Mouse (Mus musculus) kidney, embryonic 15.5 days (tissue): ENCODE results near the gene Oaz1. TPM values are rescaled to one million over a fixed set of nuclear protein-coding genes. Genes with fewer than 3 reads are reported as not detected.

Experiments used
- ATAC-seq: fragments of 200-750 bp; cut with Nextera tagmentation; replicated peaks from 2 replicates; pipeline ENCODE4 v1.8.0; 2017; ENCODE audit warnings: moderate TSS enrichment; ENCODE audit not compliant: low FRiP score
- H3K27ac ChIP-seq: fragments of 300-500 bp; sonication (generic); 2 replicates; pipeline ENCODE4 v1.5.1; 2015; ENCODE audit warnings: mild to moderate bottlenecking, inconsistent platforms
- H3K27me3 ChIP-seq: fragments of 300-500 bp; sonication (generic); 2 replicates; pipeline ENCODE4 v1.6.1; 2015; ENCODE audit warnings: inconsistent platforms
- H3K36me3 ChIP-seq: fragments of 300-500 bp; sonication (generic); 2 replicates; pipeline ENCODE4 v1.6.1; 2015; ENCODE audit warnings: inconsistent platforms
- H3K4me1 ChIP-seq: fragments of 300-500 bp; sonication (generic); 2 replicates; pipeline ENCODE4 v1.6.1; 2015; ENCODE audit warnings: inconsistent platforms
- H3K4me2 ChIP-seq: fragments of 300-500 bp; sonication (generic); 2 replicates; pipeline ENCODE4 v1.6.1; 2015; ENCODE audit warnings: moderate library complexity, mild to moderate bottlenecking, inconsistent platforms
- H3K4me3 ChIP-seq: fragments of 300-500 bp; sonication (generic); replicated peaks from 2 replicates; pipeline ENCODE4 v1.5.1; 2015; ENCODE audit warnings: mild to moderate bottlenecking, inconsistent platforms
- H3K9ac ChIP-seq: fragments of 300-500 bp; sonication (generic); 2 replicates; pipeline ENCODE4 v1.6.1; 2015; ENCODE audit warnings: mild to moderate bottlenecking, inconsistent platforms
- H3K9me3 ChIP-seq: fragments of 300-500 bp; sonication (generic); replicated peaks from 2 replicates; pipeline ENCODE4 v1.6.1; 2016; ENCODE audit warnings: inconsistent platforms
- WGBS: fragments of 180-500 bp; shearing (Covaris S2); methylation state at CpG from one replicate; pipeline ENCODE4 v1.1.7; 2015; ENCODE audit warnings: mixed read lengths; 5-methylcytosine and 5-hydroxymethylcytosine counted together
- polyA plus RNA-seq: library from polyadenylated mRNA; unstranded; fragments of >200 nt; fragmentation: Nextera tagmentation; extraction: Ambion mirVana; gene quantifications from 2 replicates; pipeline ENCODE4 v1.2.1, GENCODE M21; 2015

The Oaz1 gene
- polyA plus RNA-seq, 1 experiment from 2014 or later, result 1,739 TPM

DNA sequence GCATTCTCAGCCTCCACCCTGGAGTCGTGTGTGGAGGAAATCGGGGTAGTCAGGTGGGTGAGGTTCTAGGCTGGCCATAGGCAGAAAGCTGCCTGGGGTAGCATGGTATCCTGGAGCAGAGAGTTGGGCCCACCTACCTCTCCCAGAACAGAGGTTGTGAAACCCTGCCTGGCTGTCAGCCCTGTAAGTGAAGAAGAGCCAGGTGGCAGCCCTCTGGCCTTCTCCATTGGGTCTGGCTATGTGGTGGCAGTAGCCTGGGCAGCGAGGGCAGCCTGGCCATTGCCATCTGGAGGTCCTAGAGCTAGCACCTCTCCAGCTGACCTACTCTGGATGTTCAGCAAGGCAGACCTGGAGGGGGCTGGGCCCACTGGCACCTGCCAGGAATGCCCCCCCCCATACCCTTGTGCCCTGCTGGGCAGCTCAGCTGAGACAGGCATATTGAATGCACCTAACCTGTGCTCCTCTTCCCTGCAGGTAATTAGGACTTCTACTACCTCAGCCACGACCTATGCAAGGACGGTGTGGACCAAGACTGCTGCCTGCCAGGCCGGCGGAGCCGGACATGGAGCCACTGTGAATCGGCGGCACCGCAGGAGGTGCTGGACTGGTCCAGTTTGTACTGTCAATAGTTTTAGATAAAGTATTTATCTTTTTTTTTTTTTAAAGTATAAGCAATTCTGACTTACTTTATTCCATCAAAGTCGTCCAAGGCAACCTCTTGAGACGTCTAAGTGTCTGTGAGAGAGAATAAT, 33.2 kb upstream of the Oaz1 start:
- Histone ChIP-seq H3K9me3 (no peaks in the 10 kb centered on the region), H3K27me3 (no peaks in the 10 kb centered on the region), H3K4me2 (no peak overlapping the region), H3K9ac (no peak overlapping the region), H3K4me1 (peaks cover 29% of the 10 kb centered on the region), H3K36me3 (peaks cover 86% of the 10 kb centered on the region), H3K27ac (no peak overlapping the region), H3K4me3 (no peak overlapping the region)
- WGBS, result 88% methylated on average over 13 of the region's 13 CpGs
- ATAC-seq, result no peak

DNA sequence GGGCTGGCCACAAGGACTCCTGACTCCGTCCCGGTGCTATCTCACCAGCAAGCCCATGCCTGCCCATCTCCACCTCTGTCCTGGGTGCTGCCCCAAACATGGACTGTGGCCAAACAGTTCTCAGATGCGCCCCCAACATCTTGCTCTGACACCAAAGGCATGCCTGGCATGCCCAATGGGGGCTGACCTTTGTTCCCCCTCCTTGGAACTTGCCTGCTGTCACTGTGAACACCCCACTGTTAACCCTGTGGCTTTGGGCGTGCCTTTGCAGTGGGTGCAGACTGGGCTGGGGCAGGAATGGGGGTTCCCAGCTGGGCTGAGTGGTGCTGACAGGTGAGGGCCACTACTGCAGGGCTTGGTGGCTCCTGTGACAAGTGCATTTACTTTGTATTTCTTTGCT, 32.7 kb upstream of the Oaz1 start:
- no peak for ATAC-seq
- Histone ChIP-seq H3K27me3 (no peaks in the 10 kb centered on the region), H3K4me3 (no peak overlapping the region), H3K9me3 (no peaks in the 10 kb centered on the region), H3K9ac (no peak overlapping the region), H3K27ac (no peak overlapping the region), H3K4me2 (no peak overlapping the region), H3K4me1 (peaks cover 29% of the 10 kb centered on the region), H3K36me3 (peaks cover 80% of the 10 kb centered on the region)
- 91% methylated on average over 4 of the region's 4 CpGs for WGBS

DNA sequence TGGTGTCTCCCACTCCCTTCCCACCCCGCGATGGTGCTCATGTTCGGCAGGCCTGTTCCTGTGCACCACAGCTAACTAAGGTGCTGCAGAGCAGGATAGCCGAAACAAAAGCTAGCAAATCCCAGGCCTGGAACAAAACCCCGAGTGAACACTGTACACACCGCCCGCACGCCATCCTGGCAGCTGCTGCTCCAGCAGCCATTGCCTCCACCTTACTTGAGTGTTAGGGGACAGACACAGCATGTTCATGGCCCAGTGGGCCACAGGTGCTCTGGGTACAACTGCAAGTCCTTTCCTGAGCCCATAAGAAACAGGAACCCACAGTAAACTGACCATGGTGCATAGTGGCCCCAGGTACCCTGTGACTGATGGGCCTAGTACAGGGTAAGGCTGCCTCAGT, 31.7 kb upstream of the Oaz1 start:
- H3K36me3 ChIP-seq, result peaks cover 71% of the 10 kb centered on the region

DNA sequence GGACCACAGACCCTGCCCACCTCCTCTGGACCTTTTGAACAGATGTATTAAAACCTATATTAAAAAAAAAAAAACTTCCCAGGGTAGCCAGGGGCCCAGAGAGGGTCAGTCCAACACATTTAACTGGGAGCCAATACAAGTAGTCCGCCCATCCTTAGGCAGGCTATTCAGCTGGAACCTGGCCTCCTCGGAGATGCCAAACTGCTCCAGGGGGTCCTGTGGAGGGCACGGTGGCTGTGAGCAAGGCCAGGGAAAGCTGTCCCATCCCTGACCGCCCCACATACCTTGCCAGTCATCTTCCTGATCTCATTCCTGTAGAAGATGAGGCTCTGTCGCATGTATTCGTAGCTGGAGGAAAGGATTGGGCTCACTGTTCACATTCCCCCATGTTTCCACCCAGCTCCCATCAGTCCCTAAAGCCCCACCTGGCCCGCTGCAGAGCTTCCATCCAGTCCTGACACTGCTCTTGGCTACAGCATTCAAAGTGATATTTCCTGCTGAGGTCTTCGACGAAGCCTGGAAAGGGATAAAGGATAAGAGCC, 30.1 kb upstream of the Oaz1 start:
- no peaks in the 10 kb centered on the region for H3K9me3 ChIP-seq
- H3K4me2 ChIP-seq, result peak overlapping the region; percentile 76
- peaks cover 41% of the 10 kb centered on the region for H3K4me1 ChIP-seq
- H3K36me3 ChIP-seq, result peaks cover 68% of the 10 kb centered on the region
- 83% methylated on average over 9 of the region's 9 CpGs for WGBS
- peak overlapping the region; percentile 74 for H3K4me3 ChIP-seq
- H3K9ac ChIP-seq, result peak overlapping the region; percentile 95
- H3K27ac ChIP-seq, result 0 out of 2 replicates have a peak overlapping the region, but pooled peaks have one; percentile 18
- ATAC-seq, result no peak
- no peaks in the 10 kb centered on the region for H3K27me3 ChIP-seq

More for the DNA sequence above, 31.7 kb upstream of the Oaz1 start:
- Histone ChIP-seq H3K27ac (0 out of 2 replicates have a peak overlapping the region, but pooled peaks have one; percentile 3), H3K9me3 (no peaks in the 10 kb centered on the region), H3K9ac (no peak overlapping the region), H3K4me1 (peaks cover 35% of the 10 kb centered on the region), H3K27me3 (no peaks in the 10 kb centered on the region), H3K4me3 (no peak overlapping the region), H3K4me2 (no peak overlapping the region)
- no peak for ATAC-seq
- WGBS, result 89% methylated on average over 8 of the region's 8 CpGs

DNA sequence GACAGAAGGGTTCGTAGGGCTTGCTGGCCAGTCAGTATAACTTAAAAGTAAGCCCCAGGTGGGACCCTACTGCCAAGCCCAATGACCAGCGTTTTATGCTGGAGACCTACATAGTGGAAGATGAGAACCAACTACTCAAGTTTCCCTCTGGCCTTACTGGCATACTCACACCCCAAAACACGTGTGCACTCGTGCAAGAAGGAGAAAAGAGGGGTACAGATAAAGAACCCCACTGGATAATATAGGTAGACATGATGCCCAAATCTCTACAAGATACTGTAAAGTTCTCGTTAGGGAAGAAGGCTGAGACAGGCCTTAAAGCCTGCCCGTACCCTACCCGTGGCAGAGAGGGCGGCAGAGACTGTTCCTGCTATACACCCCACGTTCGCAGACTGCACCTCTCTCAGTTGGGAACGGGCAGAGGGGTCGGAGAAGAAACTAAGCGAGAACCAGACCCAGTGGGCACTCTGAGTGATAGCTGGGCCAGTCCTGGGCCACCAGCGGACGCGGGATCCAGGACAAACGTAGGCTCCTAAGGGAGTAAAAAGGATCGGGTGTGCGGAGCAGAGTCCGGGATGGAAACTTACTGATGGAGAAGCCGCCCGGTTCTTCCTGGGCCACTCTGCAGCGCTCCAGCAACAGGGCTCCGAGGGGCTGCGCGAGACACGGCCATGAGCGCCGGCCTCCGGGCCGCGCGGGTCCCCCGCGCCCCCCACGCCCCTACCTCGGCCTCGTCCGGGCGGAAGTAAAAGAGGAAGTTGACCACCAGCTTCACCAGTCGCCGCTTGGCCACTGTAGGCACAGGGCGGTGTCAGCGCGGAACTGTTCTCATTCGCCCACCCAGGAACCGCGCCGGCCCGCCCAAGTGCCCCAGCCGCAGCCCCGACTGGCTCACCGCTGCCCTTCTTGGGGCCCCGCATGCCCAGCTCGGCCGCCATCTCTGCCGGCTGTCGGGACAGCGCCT, 29.0 kb upstream of the Oaz1 start:
- peak overlapping the region; percentile 95 for H3K9ac ChIP-seq
- H3K9me3 ChIP-seq, result no peaks in the 10 kb centered on the region
- H3K36me3 ChIP-seq, result peaks cover 68% of the 10 kb centered on the region
- WGBS, result 2% methylated on average over 59 of the region's 59 CpGs
- H3K27me3 ChIP-seq, result no peaks in the 10 kb centered on the region
- peak overlapping the region; percentile 76 for H3K4me2 ChIP-seq
- peak; percentile 76 for ATAC-seq
- H3K27ac ChIP-seq, result peak overlapping the region; percentile 99
- peaks cover 33% of the 10 kb centered on the region for H3K4me1 ChIP-seq
- H3K4me3 ChIP-seq, result peak overlapping the region; percentile 74

DNA sequence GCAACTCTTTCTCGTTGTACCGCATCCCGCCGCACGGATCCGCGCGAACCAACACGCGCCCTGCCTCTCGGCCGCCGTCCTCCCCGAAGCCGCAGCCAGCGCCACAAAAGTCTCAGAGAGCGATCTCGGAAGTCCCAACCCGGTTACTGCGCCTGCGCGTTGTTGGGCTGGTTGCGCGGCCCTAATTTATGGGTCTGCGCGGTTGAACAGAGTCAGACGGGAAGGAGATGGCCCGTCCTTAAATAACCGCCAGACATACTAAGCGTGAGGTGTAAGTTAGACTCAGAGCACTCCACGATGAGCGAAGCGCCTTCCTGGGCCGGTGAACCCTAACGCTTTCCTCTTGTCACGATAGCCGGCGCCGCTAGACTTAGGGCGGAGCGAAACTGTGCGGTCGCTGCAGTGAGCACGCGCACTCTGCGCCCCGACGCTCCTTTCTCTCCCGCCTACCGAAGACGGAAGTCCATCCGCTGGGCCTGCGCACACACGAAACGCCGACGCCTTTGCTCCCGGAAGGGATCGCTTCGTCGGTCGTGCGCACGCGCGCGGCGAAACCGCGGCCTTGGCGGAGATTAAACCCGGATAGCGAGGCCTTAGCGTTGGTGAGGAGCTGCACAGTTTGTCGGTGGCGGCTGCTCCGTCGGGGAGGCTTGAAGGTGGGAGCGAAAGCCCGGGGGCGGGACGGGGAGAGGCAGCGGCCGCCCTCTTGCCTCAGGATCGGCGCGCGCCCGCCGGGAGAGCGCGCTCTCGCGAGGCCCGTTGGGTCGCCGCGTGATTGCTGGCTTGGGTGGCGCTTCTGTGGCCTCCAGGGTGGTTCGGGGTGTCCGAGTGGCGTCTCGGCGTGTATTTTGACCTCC, 28.1 kb upstream of the Oaz1 start, which contains the start of the genes Sf3a2 and Plekhj1:
Sf3a2 (plus strand) TSS at position 49 of the 857 bp plus-strand sequence.
Plekhj1 (minus strand) TSS at position 477 of the 857 bp plus-strand sequence.
- Histone ChIP-seq H3K27me3 (no peaks in the 10 kb centered on the region), H3K4me2 (peak within 1 kb of the TSS; percentile 76), H3K36me3 (peaks cover 68% of the 10 kb centered on the region), H3K4me1 (peaks cover 31% of the 10 kb centered on the region), H3K9me3 (no peaks in the 10 kb centered on the region), H3K27ac (peak within 1 kb of the TSS; percentile 99), H3K9ac (peak within 1 kb of the TSS; percentile 95), H3K4me3 (peak within 1 kb of the TSS; percentile 74)
- peak; percentile 92 for ATAC-seq
- under 1% methylated on average over 104 of the region's 104 CpGs for WGBS

DNA sequence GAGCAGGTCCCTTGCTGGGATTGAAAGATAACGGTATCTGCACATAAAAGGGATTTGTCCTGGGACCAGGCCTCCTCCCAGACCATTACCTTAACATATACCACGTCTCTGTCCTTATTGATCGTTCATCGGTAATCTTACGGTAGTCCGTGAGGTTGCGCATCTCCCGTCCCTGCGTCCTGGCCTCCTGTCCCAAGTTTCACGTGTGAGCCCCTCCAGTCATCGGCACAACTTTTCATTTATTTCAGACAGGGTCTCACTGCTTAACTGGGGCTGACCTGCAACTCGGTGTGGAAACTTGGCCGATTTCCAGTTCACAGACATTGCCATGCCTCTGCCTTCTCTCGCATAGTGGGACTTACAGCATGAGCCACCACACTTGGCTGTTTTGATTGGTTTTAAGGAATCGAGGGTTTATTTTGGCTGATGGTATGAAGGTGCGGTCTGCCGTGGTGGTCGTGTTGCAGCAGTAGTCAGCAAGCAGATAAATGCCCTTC, 27.3 kb upstream of the Oaz1 start:
- H3K4me2 ChIP-seq, result peak overlapping the region; percentile 76
- H3K4me3 ChIP-seq, result peak overlapping the region; percentile 74
- no peaks in the 10 kb centered on the region for H3K27me3 ChIP-seq
- peak overlapping the region; percentile 99 for H3K27ac ChIP-seq
- ATAC-seq, result no peak
- WGBS, result 2% methylated on average over 18 of the region's 18 CpGs
- peaks cover 68% of the 10 kb centered on the region for H3K36me3 ChIP-seq
- H3K4me1 ChIP-seq, result peaks cover 31% of the 10 kb centered on the region
- H3K9me3 ChIP-seq, result no peaks in the 10 kb centered on the region
- H3K9ac ChIP-seq, result peak overlapping the region; percentile 95

DNA sequence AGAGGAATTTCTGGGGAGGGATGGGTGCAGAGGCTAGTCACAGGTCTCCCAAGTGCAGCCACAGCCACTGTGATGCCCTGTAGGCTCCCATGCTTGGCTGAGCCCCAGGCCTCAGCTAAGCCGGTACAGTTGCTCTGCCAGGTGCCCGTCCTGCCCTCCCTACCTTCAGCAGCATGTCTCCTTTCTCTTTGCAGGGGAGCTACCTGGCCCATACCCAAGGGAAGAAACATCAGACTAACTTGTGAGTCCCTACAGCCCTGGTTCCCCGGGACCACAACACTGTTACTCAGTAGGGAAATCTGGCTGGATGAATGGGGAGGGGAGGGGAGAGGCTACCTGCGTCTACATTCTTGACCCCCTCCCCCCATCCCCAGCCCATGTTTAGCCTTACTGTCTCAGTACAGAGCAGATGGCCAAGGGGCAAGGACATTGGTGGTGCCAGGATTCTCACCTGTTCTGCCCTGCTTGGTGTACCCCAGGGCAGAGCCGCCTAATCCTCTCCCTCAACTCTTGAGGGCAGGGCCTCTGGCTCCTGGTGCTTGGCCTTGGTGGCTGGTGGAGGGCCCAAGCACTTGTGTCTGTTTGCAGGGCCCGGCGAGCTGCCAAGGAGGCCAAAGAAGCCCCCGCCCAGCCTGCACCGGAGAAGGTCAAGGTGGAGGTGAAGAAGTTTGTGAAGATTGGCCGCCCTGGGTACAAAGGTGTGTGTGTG, 24.1 kb upstream of the Oaz1 start:
- Histone ChIP-seq H3K36me3 (peaks cover 54% of the 10 kb centered on the region), H3K4me1 (peaks cover 38% of the 10 kb centered on the region), H3K4me3 (no peak overlapping the region), H3K9ac (no peak overlapping the region), H3K27ac (no peak overlapping the region), H3K9me3 (no peaks in the 10 kb centered on the region), H3K27me3 (peaks cover 7% of the 10 kb centered on the region; the same call in 1 of the 2 replicates), H3K4me2 (no peak overlapping the region)
- 84% methylated on average over 10 of the region's 10 CpGs for WGBS
- ATAC-seq, result no peak

DNA sequence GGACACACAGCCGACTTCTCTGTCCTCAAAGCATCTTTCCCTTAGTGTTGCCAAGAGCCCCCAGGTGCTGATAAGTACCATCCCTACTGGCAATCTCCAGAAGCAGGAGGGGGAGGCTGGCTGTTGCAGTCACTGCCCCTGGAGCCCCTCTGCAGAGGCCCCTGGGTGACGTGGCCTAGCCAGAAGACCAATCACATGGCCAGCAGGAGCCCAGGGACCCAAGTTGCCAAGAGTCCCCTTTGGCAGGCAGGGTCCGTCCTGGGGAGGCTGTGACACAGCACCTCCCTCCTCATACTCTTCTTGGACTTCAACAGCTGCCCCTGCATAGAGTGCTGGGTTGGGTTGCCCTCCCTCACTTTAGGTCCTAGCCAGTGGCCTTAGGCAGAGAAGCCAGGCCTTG, 23.5 kb upstream of the Oaz1 start:
- H3K9ac ChIP-seq, result no peak overlapping the region
- ATAC-seq, result no peak
- peaks cover 54% of the 10 kb centered on the region for H3K36me3 ChIP-seq
- no peak overlapping the region for H3K27ac ChIP-seq
- no peaks in the 10 kb centered on the region for H3K9me3 ChIP-seq
- H3K4me1 ChIP-seq, result peaks cover 44% of the 10 kb centered on the region
- peaks cover 7% of the 10 kb centered on the region; the same call in 1 of the 2 replicates for H3K27me3 ChIP-seq
- no peak overlapping the region for H3K4me2 ChIP-seq
- 86% methylated on average over 3 of the region's 3 CpGs for WGBS
- H3K4me3 ChIP-seq, result no peak overlapping the region

DNA sequence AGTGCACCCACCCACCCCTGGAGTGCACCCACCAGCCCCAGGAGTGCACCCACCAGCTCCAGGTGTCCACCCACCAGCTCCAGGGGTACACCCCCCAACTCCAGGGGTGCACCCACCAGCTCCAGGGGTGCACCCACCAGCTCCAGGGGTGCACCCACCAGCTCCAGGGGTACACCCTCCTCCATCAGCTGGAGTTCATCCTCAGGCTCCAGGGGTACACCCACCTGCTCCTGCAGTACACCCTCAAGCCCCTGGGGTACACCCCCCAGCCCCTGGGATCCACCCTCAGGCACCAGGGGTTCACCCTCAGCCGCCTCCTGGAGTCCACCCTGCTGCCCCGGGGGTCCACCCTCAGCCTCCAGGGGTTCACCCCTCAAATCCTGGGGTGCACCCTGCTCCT, 22.1 kb upstream of the Oaz1 start:
- Histone ChIP-seq H3K9me3 (no peaks in the 10 kb centered on the region), H3K4me3 (no peak overlapping the region), H3K27me3 (peaks cover 7% of the 10 kb centered on the region; the same call in 1 of the 2 replicates), H3K4me1 (peaks cover 56% of the 10 kb centered on the region), H3K27ac (no peak overlapping the region), H3K36me3 (peaks cover 54% of the 10 kb centered on the region), H3K4me2 (no peak overlapping the region), H3K9ac (no peak overlapping the region)
- no peak for ATAC-seq
- WGBS, result 100% methylated on average over 2 of the region's 2 CpGs
